Mouse (Mus musculus) G1E (cell line): ENCODE data around the gene Rpa2. TPM values are rescaled to one million over a fixed set of nuclear protein-coding genes. Genes with fewer than 3 reads are reported as not detected.
"Not testable (repeated sequence)": the region's sequence is repeated elsewhere in the genome, so short reads cannot be mapped to it uniquely, and the experiment has no call there.

Source experiments
- ATAC-seq: 2 replicates; pipeline ENCODE4 v1.8.0; 2016; ENCODE audit warnings: mild to moderate bottlenecking; ENCODE audit not compliant: insufficient number of reproducible peaks, poor library complexity, low FRiP score, severe bottlenecking; ENCODE audit errors: extremely low read depth
- DNase-seq: peaks from one replicate; pipeline ENCODE4 v3.0.0; 2012; ENCODE audit warnings: low spot score
- H3K27me3 ChIP-seq: 2 replicates; pipeline ENCODE4 v1.6.1; 2012; ENCODE audit warnings: mild to moderate bottlenecking, low read length, inconsistent platforms; ENCODE audit not compliant: insufficient read depth
- H3K36me3 ChIP-seq: replicated peaks from 2 replicates; pipeline ENCODE3; 2012; ENCODE audit warnings: mild to moderate bottlenecking, inconsistent platforms
- H3K4me1 ChIP-seq: 2 replicates; pipeline ENCODE4 v1.6.1; 2012; ENCODE audit warnings: low read depth, low read length, inconsistent platforms, mixed read lengths; ENCODE audit not compliant: insufficient read depth
- H3K4me3 ChIP-seq: 2 replicates; pipeline ENCODE4 v1.5.1; 2012; ENCODE audit warnings: low read depth, mild to moderate bottlenecking, inconsistent platforms, low read length, moderate library complexity, mixed read lengths
- H3K9me3 ChIP-seq: replicated peaks from 2 replicates; pipeline ENCODE4 v1.6.1; 2012; ENCODE audit warnings: inconsistent platforms
- CTCF ChIP-seq: IDR thresholded peaks from 2 replicates; pipeline ENCODE4 v1.5.1; 2012; ENCODE audit warnings: low read depth, low read length, inconsistent platforms, mixed read lengths
- GATA1 ChIP-seq: IDR thresholded peaks from 2 replicates; pipeline ENCODE4 v1.6.1; 2012; ENCODE audit warnings: borderline replicate concordance, low read length, inconsistent platforms, mixed read lengths
- GATA2 ChIP-seq: IDR thresholded peaks from 2 replicates; pipeline ENCODE4 v1.6.1; 2012; ENCODE audit warnings: low read depth, low read length, inconsistent platforms, borderline replicate concordance
- POLR2AphosphoS5 ChIP-seq: IDR thresholded peaks from 2 replicates; pipeline ENCODE4 v1.6.1; 2012; ENCODE audit warnings: low read depth, low read length, inconsistent platforms; ENCODE audit not compliant: insufficient replicate concordance
- TAL1 ChIP-seq: conservative IDR thresholded peaks from 2 replicates; pipeline ENCODE4 v1.6.1; 2012; ENCODE audit warnings: low read depth, low read length, inconsistent platforms, mixed read lengths
- polyA plus RNA-seq: library from polyadenylated mRNA; stranded (reverse); fragments of >175 nt; gene quantifications from 2 replicates; pipeline ENCODE4 v1.2.3, GENCODE M21; 2012
- total RNA-seq, 2 experiments: library from RNA; stranded (forward) in 1 of 2; stranded (reverse) in 1 of 2; fragments of 200-1000 nt in 1 of 2; fragments of >200 nt in 1 of 2; fragmentation: Nextera tagmentation in 1 of 2; gene quantifications; 2 replicates each; pipeline ENCODE4 v1.2.3; 2014 to 2017

Gene Rpa2
- total and polyA plus RNA-seq, 3 experiments = 48.8 to 109 (median 83.1) TPM

DNA sequence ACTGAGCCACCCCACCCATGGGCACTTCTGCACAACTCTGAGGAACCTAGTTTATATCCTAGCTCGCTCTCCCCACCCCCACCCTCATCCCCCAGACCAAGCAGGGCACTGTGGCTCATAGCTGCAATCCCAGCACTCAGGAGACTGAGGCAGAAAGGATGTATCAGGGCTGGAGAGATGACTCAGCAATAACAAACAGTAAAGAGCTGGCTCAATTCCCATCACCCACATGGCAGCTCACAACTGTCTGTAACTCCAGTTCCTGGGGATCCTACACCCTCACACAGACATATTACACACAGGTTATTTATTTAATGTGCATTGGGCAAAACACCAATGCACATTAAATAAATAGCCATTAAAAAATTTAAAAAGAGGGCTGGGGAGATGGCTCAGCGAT, 32.7 kb upstream of the Rpa2 start:
- Histone ChIP-seq H3K27me3 (peaks cover 25% of the 10 kb centered on the region), H3K4me3 (no peak overlapping the region), H3K36me3 (peaks cover 4% of the 10 kb centered on the region), H3K9me3 (no peaks in the 10 kb centered on the region), H3K4me1 (peaks cover 50% of the 10 kb centered on the region)
- no peak for DNase-seq
- TF ChIP-seq POLR2AphosphoS5 = no peak
- TF ChIP-seq TAL1 = no peak
- TF ChIP-seq GATA2 = no peak
- no peak for TF ChIP-seq CTCF
- TF ChIP-seq GATA1 = no peak
- no peak for ATAC-seq

DNA sequence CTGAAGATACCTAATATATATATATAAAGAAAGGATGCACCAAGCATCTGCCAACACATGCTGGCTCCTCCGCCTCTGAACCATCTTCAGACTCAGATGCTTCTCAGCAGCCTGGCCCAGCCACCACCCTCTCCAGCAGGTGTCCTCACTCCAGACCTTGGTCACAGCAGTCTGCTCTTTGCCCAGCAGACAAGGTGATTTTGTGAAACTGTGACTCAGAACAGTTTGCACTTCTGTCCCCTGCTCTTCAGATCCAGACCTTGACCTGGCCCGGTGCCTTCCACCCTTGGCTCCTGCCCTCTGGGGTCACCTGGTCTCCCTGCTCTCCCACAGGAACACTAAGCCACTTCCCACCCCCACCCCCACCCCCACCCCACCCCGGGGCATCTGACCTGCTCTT, 32.2 kb upstream of the Rpa2 start:
- no peak for DNase-seq
- Histone ChIP-seq H3K9me3 (no peaks in the 10 kb centered on the region), H3K4me1 (peaks cover 49% of the 10 kb centered on the region), H3K4me3 (no peak overlapping the region), H3K36me3 (peaks cover 2% of the 10 kb centered on the region), H3K27me3 (peaks cover 29% of the 10 kb centered on the region)
- no peak for ATAC-seq
- no peak for TF ChIP-seq CTCF
- TF ChIP-seq TAL1 = no peak
- TF ChIP-seq GATA1 = no peak
- TF ChIP-seq POLR2AphosphoS5 = no peak
- no peak for TF ChIP-seq GATA2

DNA sequence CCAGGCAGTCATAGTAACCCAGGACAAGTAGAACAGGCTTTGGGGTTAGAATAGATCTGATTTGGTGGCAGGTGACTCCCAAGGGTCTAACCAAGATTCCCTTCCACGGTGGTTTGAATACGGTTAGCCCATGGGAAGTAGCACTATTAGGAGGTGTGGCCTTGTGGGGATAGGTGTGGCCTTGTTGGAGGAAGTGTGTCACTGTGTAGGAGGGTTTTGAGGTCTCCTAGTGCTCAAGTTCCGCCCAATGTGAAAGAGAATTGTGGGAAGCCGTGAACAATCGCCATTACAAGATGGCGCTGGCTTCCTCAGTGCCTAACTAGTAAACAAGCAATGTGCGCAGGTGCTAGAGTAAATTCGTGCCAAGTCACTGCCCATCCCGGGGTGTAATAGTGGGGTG, 31.0 kb upstream of the Rpa2 start:
- not testable (repeated sequence) for ATAC-seq, H3K36me3 ChIP-seq, H3K4me3 ChIP-seq, DNase-seq, H3K9me3 ChIP-seq
- H3K27me3 ChIP-seq = peaks cover 40% of the 10 kb centered on the region
- H3K4me1 ChIP-seq = peaks cover 47% of the 10 kb centered on the region

DNA sequence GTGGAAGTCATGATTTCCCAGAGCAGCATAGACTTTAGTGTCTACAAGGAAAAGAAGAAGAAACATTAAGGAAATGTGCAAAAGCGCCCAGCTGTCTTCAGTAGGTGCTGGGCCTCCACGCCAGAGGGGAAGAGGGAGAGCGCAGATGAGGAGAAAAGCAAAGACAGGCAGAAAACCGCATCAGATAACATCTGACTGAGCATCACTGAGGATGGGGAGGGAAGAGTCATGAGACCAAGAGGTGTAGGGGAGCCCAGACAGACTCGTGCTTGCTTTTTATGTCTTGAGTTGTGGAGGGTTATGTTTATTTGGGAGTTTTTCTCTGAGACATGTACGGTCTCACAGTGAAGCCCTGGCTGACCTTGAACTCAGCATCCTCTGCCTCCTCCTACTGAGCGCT, 26.6 kb upstream of the Rpa2 start:
- no peaks in the 10 kb centered on the region for H3K9me3 ChIP-seq
- H3K27me3 ChIP-seq = peaks cover 49% of the 10 kb centered on the region
- H3K4me1 ChIP-seq = peaks cover 26% of the 10 kb centered on the region
- no peak overlapping the region for H3K4me3 ChIP-seq
- DNase-seq = no peak
- H3K36me3 ChIP-seq = no peaks in the 10 kb centered on the region
- ATAC-seq = no peak
- TF ChIP-seq POLR2AphosphoS5 (no peak), GATA1 (no peak), TAL1 (no peak), CTCF (no peak), GATA2 (no peak)

DNA sequence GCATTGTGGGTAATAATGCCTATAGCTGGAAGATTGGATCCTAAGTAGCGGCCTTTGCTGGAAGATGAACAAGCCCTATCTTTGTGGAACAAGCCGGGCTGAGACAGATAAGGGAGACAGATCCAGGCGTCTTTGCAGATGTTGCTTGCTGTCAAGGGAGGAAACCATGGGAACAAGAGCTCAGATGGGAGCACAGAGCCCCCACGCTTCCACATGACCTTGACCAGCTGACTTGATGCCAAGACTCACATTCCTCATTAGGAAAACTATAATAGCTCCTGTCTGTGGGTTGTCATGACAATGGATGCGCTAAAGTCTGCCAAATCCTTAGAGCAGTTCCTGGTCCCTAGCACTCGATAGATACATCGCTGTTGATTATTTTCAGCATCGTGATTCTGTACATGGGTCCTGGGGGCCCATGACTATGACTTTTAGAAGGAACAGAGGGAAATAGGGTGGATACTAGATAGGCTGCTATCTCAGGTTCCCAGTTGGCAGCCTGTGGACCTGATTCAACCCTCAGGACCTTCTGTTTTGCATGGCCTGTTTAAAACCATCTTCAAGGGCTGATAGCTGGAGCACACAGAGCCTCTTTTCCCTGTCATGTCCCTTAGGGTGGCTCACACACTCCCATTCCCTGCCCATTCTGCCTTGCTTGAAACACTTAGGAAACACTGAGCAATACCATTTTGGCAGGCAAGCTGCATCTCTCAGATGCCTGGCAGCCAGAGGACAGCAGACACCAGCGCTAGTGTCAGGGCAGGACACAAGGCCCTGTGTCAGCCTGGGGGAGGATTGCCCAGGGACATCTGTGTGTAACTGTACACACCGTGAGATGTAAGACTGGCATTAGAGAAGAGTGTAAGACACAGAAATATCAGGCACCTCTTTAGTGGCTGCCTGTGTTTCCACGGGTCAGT, 23.9 kb upstream of the Rpa2 start:
- Histone ChIP-seq H3K9me3 (no peaks in the 10 kb centered on the region), H3K4me1 (peaks cover 48% of the 10 kb centered on the region), H3K27me3 (peaks cover 33% of the 10 kb centered on the region), H3K4me3 (no peak overlapping the region), H3K36me3 (no peaks in the 10 kb centered on the region)
- TF ChIP-seq CTCF (no peak), GATA2 (no peak), GATA1 (no peak), TAL1 (no peak), POLR2AphosphoS5 (no peak)
- ATAC-seq = no peak
- no peak for DNase-seq

DNA sequence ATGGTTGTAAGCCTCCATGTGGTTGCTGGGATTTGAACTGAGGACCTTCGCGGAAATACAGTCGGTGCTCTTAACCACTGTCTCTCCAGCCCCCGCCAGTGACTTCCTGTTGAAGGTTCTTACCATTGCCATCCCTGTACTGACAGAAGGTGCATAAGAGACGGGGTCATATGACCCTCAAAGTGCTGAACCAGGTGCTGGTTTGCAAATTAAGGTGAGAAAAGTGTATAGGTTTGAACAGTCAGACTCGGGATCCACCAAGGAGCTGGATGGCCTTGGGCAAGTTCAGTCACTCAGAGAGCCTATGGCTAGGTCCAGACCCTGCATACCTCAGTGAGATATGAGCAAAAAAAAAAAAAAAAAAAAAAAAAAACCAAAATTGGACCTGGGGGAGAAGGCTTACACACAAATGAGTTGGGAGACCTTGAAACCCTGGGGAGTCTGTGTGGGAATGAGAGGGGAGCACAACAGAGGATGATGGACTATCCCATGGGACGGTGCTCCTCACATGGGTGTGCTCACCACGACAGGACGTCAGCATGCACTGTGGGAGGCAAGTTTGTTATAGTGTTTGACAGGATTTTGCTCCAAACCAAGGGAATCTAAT, 21.1 kb upstream of the Rpa2 start:
- Histone ChIP-seq H3K9me3 (no peaks in the 10 kb centered on the region), H3K4me1 (peaks cover 38% of the 10 kb centered on the region), H3K27me3 (peaks cover 9% of the 10 kb centered on the region), H3K36me3 (no peaks in the 10 kb centered on the region), H3K4me3 (peak overlapping the region; percentile 66)
- TF ChIP-seq GATA1 = no peak
- TF ChIP-seq POLR2AphosphoS5 = no peak
- no peak for TF ChIP-seq GATA2
- no peak for TF ChIP-seq TAL1
- no peak for TF ChIP-seq CTCF
- ATAC-seq (no peak), DNase-seq (no peak)

DNA sequence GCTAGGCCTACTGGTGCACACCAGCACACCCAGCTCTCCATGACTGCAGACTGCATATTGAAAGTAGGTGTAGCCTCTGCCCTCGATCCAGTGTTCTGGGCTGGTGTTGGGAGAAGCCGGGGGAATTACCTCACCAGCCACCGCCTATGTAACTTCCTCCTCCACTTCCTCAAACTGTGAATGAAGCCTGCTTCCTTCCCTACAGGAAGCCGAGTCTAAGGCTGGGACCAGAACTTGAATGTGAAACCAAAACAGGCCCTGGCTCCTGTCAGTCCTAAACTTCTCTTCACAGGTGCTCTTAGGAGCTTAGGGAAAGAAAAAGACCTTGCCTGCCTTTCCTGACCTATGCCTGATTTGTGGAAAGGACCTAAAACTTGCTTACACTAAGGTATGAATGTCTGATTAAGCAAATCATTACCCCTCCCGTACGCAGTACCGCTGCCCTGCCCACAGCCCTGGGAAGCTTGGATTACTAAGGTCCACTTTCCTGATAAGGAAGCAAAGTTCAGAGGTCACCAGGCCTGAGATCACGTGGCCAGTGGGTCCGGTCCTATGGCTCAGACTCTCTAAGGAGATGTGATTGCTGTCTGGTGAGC, 20.4 kb upstream of the Rpa2 start:
- Histone ChIP-seq H3K4me1 (peaks cover 37% of the 10 kb centered on the region), H3K27me3 (peaks cover 6% of the 10 kb centered on the region), H3K4me3 (peak overlapping the region; percentile 66), H3K9me3 (no peaks in the 10 kb centered on the region), H3K36me3 (no peaks in the 10 kb centered on the region)
- no peak for TF ChIP-seq GATA2
- no peak for TF ChIP-seq CTCF
- no peak for TF ChIP-seq GATA1
- no peak for TF ChIP-seq POLR2AphosphoS5
- no peak for TF ChIP-seq TAL1
- ATAC-seq (peak; percentile 80), DNase-seq (peak; percentile 82)
